In the genomic region with DNA sequence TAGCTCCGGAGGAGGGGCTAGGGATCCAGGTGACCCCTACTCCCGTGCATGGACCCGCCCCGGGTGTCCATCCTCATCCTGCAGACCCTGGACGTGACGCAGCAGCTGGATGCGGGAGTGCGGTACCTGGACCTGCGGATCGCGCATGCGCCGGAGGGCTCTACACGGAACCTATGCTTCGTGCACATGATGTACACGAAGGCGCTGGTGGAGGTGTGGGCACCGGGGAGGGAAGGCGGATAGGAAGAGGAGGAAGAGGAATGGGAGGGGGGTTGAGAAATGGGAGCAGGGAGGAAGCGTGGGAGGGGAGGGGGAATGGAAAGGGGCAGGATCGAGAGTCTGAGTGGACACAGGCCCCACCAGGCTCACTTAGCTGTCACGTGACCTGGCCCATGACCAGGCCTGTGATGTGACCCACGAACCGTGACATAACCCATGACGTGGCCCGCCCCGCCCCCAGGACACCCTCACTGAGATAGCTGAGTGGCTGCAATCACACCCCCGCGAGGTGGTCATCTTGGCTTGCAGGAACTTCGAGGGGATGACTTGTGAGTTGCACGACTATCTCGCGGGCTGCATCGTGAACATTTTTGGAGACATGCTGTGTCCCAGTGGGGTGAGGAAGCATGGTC, we compare ENCODE assay signal across 8 mouse cellular contexts. TPM values are rescaled to one million over a fixed set of nuclear protein-coding genes. Genes with fewer than 3 reads are reported as not detected.
DNase-seq lines count a peak whose midpoint lies in the region; ATAC-seq and TF ChIP-seq lines count a peak whose summit lies in the region.
"Had no signal": no experiment of that assay in that cellular context is flagged by ENCODE, and none has a peak within 500 bp of the region (broad histone marks: within the 10 kb centered on the region; RNA-seq: fewer than 3 reads in every experiment).

No protein-coding gene starts in this region.

- no peak overlapping the region for H3K27ac ChIP-seq in ES-E14 (ENCODE audit: insufficient read depth, low read depth, low read length, poor library complexity, severe bottlenecking)
- no peak overlapping the region for H3K27ac ChIP-seq in forebrain, embryonic 10.5 days
- peak overlapping the region; percentile 62 for H3K27ac ChIP-seq in hindbrain, postnatal 0 days
- no peak overlapping the region for H3K27ac ChIP-seq in small intestine, adult 2 months (ENCODE audit: insufficient read depth, low read depth, low read length)

- peak overlapping the region; percentile 61 to 63 for H3K4me3 ChIP-seq in ES-E14 (ENCODE audit: insufficient read depth in 1 of 2, low read depth in 1 of 2, low read length in 2 of 2, poor library complexity in 1 of 2, severe bottlenecking in 1 of 2)
- H3K4me3 ChIP-seq in forebrain, embryonic 10.5 days = peak overlapping the region; percentile 48
- H3K4me3 ChIP-seq in hindbrain, postnatal 0 days (ENCODE audit: low read length) = peak overlapping the region; percentile 40
- peak overlapping the region; percentile 47 for H3K4me3 ChIP-seq in small intestine, adult 2 months (ENCODE audit: low read depth, low read length)

- TF ChIP-seq CTCF in hindbrain, postnatal 0 days (IDR thresholded peaks at IDR 0.05; ENCODE audit: low read depth) = no peak
- TF ChIP-seq CTCF in small intestine, adult 2 months (IDR thresholded peaks at IDR 0.05; ENCODE audit: extremely low read depth, insufficient read length, insufficient replicate concordance, low read depth, low read length) = no peak

- peaks cover 18% of the 10 kb centered on the region for H3K27me3 ChIP-seq in forebrain, embryonic 10.5 days (ENCODE audit: poor library complexity, severe bottlenecking)
- H3K27me3 ChIP-seq in hindbrain, postnatal 0 days (ENCODE audit: insufficient read depth, low read length) = no peaks in the 10 kb centered on the region
- no peaks in the 10 kb centered on the region for H3K27me3 ChIP-seq in small intestine, adult 2 months (ENCODE audit: control insufficient read depth, insufficient read depth, low read length)

- in situ Hi-C loops in ES-E14 (cut with MboI; ENCODE audit: low sequenced_read_pairs in 2 of 2, unreplicated experiment in 2 of 2) = no loop called here

- 20% methylated on average over 34 of the region's 34 CpGs for WGBS in forebrain, embryonic 10.5 days
- WGBS in hindbrain, postnatal 0 days = 19% methylated on average over 34 of the region's 34 CpGs
- 22% methylated on average over 34 of the region's 34 CpGs for WGBS in small intestine, adult 2 months

- peaks cover 9 to 64% of the 10 kb centered on the region in 2 experiments for H3K4me1 ChIP-seq in ES-E14 (ENCODE audit: control insufficient read depth in 2 of 2, insufficient read depth in 2 of 2, low read length in 2 of 2, poor library complexity in 1 of 2)
- H3K4me1 ChIP-seq in forebrain, embryonic 10.5 days = peaks cover 51% of the 10 kb centered on the region
- peaks cover 18% of the 10 kb centered on the region for H3K4me1 ChIP-seq in hindbrain, postnatal 0 days (ENCODE audit: insufficient read depth, low read length)
- peaks cover 19% of the 10 kb centered on the region for H3K4me1 ChIP-seq in small intestine, adult 2 months (ENCODE audit: control insufficient read depth, insufficient read depth, insufficient read length, low read length)

- peak overlapping the region; percentile 78 for H3K4me2 ChIP-seq in hindbrain, postnatal 0 days (ENCODE audit: low read depth, low read length)

- H3K9ac ChIP-seq in ES-E14 (ENCODE audit: insufficient read depth, low read depth, low read length, poor library complexity, severe bottlenecking) = peak overlapping the region; percentile 12; the same call in 1 of the 2 replicates
- H3K9ac ChIP-seq in hindbrain, postnatal 0 days (replicated peaks; ENCODE audit: low read length) = peak overlapping the region; percentile 46

- no peaks in the 10 kb centered on the region for H3K9me3 ChIP-seq in ES-E14 (ENCODE audit: control insufficient read depth, insufficient read depth, low read depth, low read length)
- peaks cover 6% of the 10 kb centered on the region; the same call in 1 of the 2 replicates for H3K9me3 ChIP-seq in forebrain, embryonic 10.5 days
- H3K9me3 ChIP-seq in hindbrain, postnatal 0 days (ENCODE audit: low read length) = no peaks in the 10 kb centered on the region

- peaks cover 47% of the 10 kb centered on the region for H3K36me3 ChIP-seq in ES-E14 (ENCODE audit: control insufficient read depth, insufficient read depth, low read length, poor library complexity, severe bottlenecking)
- peaks cover 49% of the 10 kb centered on the region for H3K36me3 ChIP-seq in forebrain, embryonic 10.5 days (replicated peaks)
- H3K36me3 ChIP-seq in hindbrain, postnatal 0 days (ENCODE audit: insufficient read depth, low read length) = peaks cover 32% of the 10 kb centered on the region
- peaks cover 29% of the 10 kb centered on the region for H3K36me3 ChIP-seq in small intestine, adult 2 months (ENCODE audit: control insufficient read depth, insufficient read depth, low read length)

- peak; percentile 76 for ATAC-seq in hindbrain, postnatal 0 days
- ATAC-seq in megakaryocyte-erythroid progenitor cell, adult 5-6 weeks (replicated peaks; ENCODE audit: low FRiP score, low TSS enrichment, poor library complexity, severe bottlenecking) = peak; percentile 36; the same call in 1 of the 2 replicates

- no peak for DNase-seq in ES-E14 (ENCODE audit: low read depth, low spot score)
- peak; percentile 50 for DNase-seq in adrenal gland, postnatal 14 days
- DNase-seq in forebrain, embryonic 10.5 days (ENCODE audit: extremely low spot score, low spot score) = no peak
- peak; percentile 89 for DNase-seq in hindbrain, postnatal 0 days (ENCODE audit: low spot score)
- DNase-seq in left cerebral cortex, adult 8-10 months (ENCODE audit: low spot score in 2 of 2) = peak; percentile 67 to 87

- TF ChIP-seq POLR2A in small intestine, adult 2 months (IDR thresholded peaks at IDR 0.05; ENCODE audit: low read depth, low read length) = no peak

TF ChIP-seq in ES-E14, 5 proteins besides CTCF, POLR2A, EP300 and RAD21 (continues in another document):
- TF ChIP-seq CHD2 (IDR thresholded peaks at IDR 0.05; ENCODE audit: low read depth, low read length) = no peak
- no peak for TF ChIP-seq HCFC1 (IDR thresholded peaks at IDR 0.05; ENCODE audit: borderline replicate concordance, insufficient read depth, low read length)
- no peak for TF ChIP-seq ZC3H11A (IDR thresholded peaks at IDR 0.05; ENCODE audit: borderline replicate concordance, low read depth, low read length)

RNA-seq across cellular contexts. Expression of gene Plcxd1, which starts 2.1 kb away (rescaled TPM):
- 18.3 and 39.9 TPM in 2 replicates for total RNA-seq in ES-E14 (2012; rRNA removed)
- not detected in 2 replicates for total RNA-seq in adrenal gland, postnatal 14 days (2021)
- polyA plus RNA-seq in forebrain, embryonic 10.5 days (2016; fragmentation: Nextera tagmentation; extraction: Ambion mirVana) = 1.3 and 1.5 TPM in 2 replicates
- 14.4 and 22.8 TPM in 2 replicates for total RNA-seq in hindbrain, postnatal 0 days (2014; rRNA removed)
- polyA plus RNA-seq in hindbrain, postnatal 0 days (2015; fragmentation: Nextera tagmentation; extraction: Ambion mirVana) = 8.6 and 8.7 TPM in 2 replicates
- 10 to 100 TPM; 10.2 to 15.1 (median 14.1) TPM for total RNA-seq in left cerebral cortex, adult 8-10 months (2022)
- not detected in 2 replicates for total RNA-seq in megakaryocyte-erythroid progenitor cell, adult 5-6 weeks (2014; fragmentation: Nextera tagmentation)
- 0.50 TPM in 1 of 2 replicates, not detected in the other for total RNA-seq in megakaryocyte-erythroid progenitor cell, adult 5-6 weeks (2017)
- polyA plus RNA-seq in small intestine, adult 2 months (2012; rRNA removed) = 0.28 and 0.86 TPM in 2 replicates
- total RNA-seq: gastrocnemius, adult 8-10 months had no signal

RNA-seq across cellular contexts. Expression of gene Gtpbp6, which starts 6.2 kb away (rescaled TPM):
- total RNA-seq in ES-E14 (2012; rRNA removed) = 116 and 226 TPM in 2 replicates
- 57.4 and 63.7 TPM in 2 replicates for total RNA-seq in adrenal gland, postnatal 14 days (2021)
- 32.8 and 32.9 TPM in 2 replicates for polyA plus RNA-seq in forebrain, embryonic 10.5 days (2016; fragmentation: Nextera tagmentation; extraction: Ambion mirVana)
- 77.1 and 90.3 TPM in 2 replicates for total RNA-seq in hindbrain, postnatal 0 days (2014; rRNA removed)
- 55.9 and 61.6 TPM in 2 replicates for polyA plus RNA-seq in hindbrain, postnatal 0 days (2015; fragmentation: Nextera tagmentation; extraction: Ambion mirVana)
- 10 to 100 TPM; 67.3 to 88.7 (median 83.2) TPM for total RNA-seq in left cerebral cortex, adult 8-10 months (2022)
- 27.2 and 35.0 TPM in 2 replicates for total RNA-seq in megakaryocyte-erythroid progenitor cell, adult 5-6 weeks (2014; fragmentation: Nextera tagmentation)
- 14.5 and 32.6 TPM in 2 replicates for total RNA-seq in megakaryocyte-erythroid progenitor cell, adult 5-6 weeks (2017)
- polyA plus RNA-seq in small intestine, adult 2 months (2012; rRNA removed) = 53.2 and 101 TPM in 2 replicates

RNA-seq across cellular contexts. Expression of gene Gm35315, which starts 7.6 kb away (rescaled TPM):
- total RNA-seq in ES-E14 (2012; rRNA removed) = 11.4 and 13.7 TPM in 2 replicates
- 0.11 and 0.45 TPM in 2 replicates for total RNA-seq in adrenal gland, postnatal 14 days (2021)
- polyA plus RNA-seq in forebrain, embryonic 10.5 days (2016; fragmentation: Nextera tagmentation; extraction: Ambion mirVana) = 3.5 and 3.8 TPM in 2 replicates
- total RNA-seq in hindbrain, postnatal 0 days (2014; rRNA removed) = 0.37 TPM in 1 of 2 replicates, not detected in the other
- polyA plus RNA-seq in hindbrain, postnatal 0 days (2015; fragmentation: Nextera tagmentation; extraction: Ambion mirVana) = 0.30 and 0.33 TPM in 2 replicates
- total RNA-seq in left cerebral cortex, adult 8-10 months (2022) = 1 to 10 TPM in 2 of 4 experiments, under 1 TPM in 2; 0.61 to 2.1 (median 1.2) TPM
- total RNA-seq in megakaryocyte-erythroid progenitor cell, adult 5-6 weeks (2014; fragmentation: Nextera tagmentation) = 3.3 and 5.4 TPM in 2 replicates
- 1.4 and 4.0 TPM in 2 replicates for total RNA-seq in megakaryocyte-erythroid progenitor cell, adult 5-6 weeks (2017)
- 0.05 TPM in 1 of 2 replicates, not detected in the other for polyA plus RNA-seq in small intestine, adult 2 months (2012; rRNA removed)

RNA-seq across cellular contexts. Expression of gene Zfp605, which starts 8.1 kb away (rescaled TPM):
- 7.8 and 8.9 TPM in 2 replicates for total RNA-seq in ES-E14 (2012; rRNA removed)
- total RNA-seq in adrenal gland, postnatal 14 days (2021) = 4.7 and 7.8 TPM in 2 replicates
- polyA plus RNA-seq in forebrain, embryonic 10.5 days (2016; fragmentation: Nextera tagmentation; extraction: Ambion mirVana) = 7.0 and 7.4 TPM in 2 replicates
- 6.1 and 7.2 TPM in 2 replicates for total RNA-seq in hindbrain, postnatal 0 days (2014; rRNA removed)
- polyA plus RNA-seq in hindbrain, postnatal 0 days (2015; fragmentation: Nextera tagmentation; extraction: Ambion mirVana) = 14.3 and 14.5 TPM in 2 replicates
- 10 to 100 TPM; 15.0 to 19.2 (median 16.1) TPM for total RNA-seq in left cerebral cortex, adult 8-10 months (2022)
- 4.1 and 10.3 TPM in 2 replicates for total RNA-seq in megakaryocyte-erythroid progenitor cell, adult 5-6 weeks (2014; fragmentation: Nextera tagmentation)
- 8.2 and 8.9 TPM in 2 replicates for total RNA-seq in megakaryocyte-erythroid progenitor cell, adult 5-6 weeks (2017)
- polyA plus RNA-seq in small intestine, adult 2 months (2012; rRNA removed) = 0.04 and 0.10 TPM in 2 replicates

RNA-seq across cellular contexts. Expression of gene Gm17655, which starts 29.5 kb away (rescaled TPM):
- 7.1 and 8.6 TPM in 2 replicates for total RNA-seq in ES-E14 (2012; rRNA removed)
- 4.4 and 6.6 TPM in 2 replicates for total RNA-seq in adrenal gland, postnatal 14 days (2021)
- polyA plus RNA-seq in forebrain, embryonic 10.5 days (2016; fragmentation: Nextera tagmentation; extraction: Ambion mirVana) = 6.1 and 6.4 TPM in 2 replicates
- 1.2 TPM in 1 of 2 replicates, not detected in the other for total RNA-seq in hindbrain, postnatal 0 days (2014; rRNA removed)
- 1.5 and 2.9 TPM in 2 replicates for polyA plus RNA-seq in hindbrain, postnatal 0 days (2015; fragmentation: Nextera tagmentation; extraction: Ambion mirVana)
- total RNA-seq in left cerebral cortex, adult 8-10 months (2022) = 10 to 100 TPM; 13.0 to 14.4 (median 13.9) TPM
- 4.5 and 12.5 TPM in 2 replicates for total RNA-seq in megakaryocyte-erythroid progenitor cell, adult 5-6 weeks (2014; fragmentation: Nextera tagmentation)
- 4.1 and 7.3 TPM in 2 replicates for total RNA-seq in megakaryocyte-erythroid progenitor cell, adult 5-6 weeks (2017)
- polyA plus RNA-seq in small intestine, adult 2 months (2012; rRNA removed) = not detected in 2 replicates

Comparison
In these comparisons a context has a peak if more than half of its experiments do, and no peak if none do; other contexts are left out.
1. DNase-seq: peak in adrenal gland, postnatal 14 days (single experiment), hindbrain, postnatal 0 days (single experiment) and left cerebral cortex, adult 8-10 months (2 of 2); none in ES-E14 (single experiment) and forebrain, embryonic 10.5 days (single experiment).
2. RNA of gene Plcxd1, which starts 2.1 kb away (total RNA-seq): 18.3 to 39.9 TPM in ES-E14, 10.2 to 15.1 TPM in left cerebral cortex, adult 8-10 months and 14.4 to 22.8 TPM in hindbrain, postnatal 0 days; not detected in adrenal gland, postnatal 14 days and 0.50 TPM in megakaryocyte-erythroid progenitor cell, adult 5-6 weeks; every median in the first group is over 4 times any median in the second.
3. Peak in every context shown above with its lines, with median percentiles within 50 percentile points of each other: H3K4me3 ChIP-seq.